Mouse (Mus musculus) lung, embryonic 16.5 days (tissue): Measurements from ENCODE around the gene Galk2. TPM values are rescaled to one million over a fixed set of nuclear protein-coding genes. Genes with fewer than 3 reads are reported as not detected.

Experiments
- ATAC-seq: fragments of 200-750 bp; cut with Nextera tagmentation; 2 replicates; pipeline ENCODE4 v1.8.0; 2017; ENCODE audit warnings: low read depth, mild to moderate bottlenecking, moderate library complexity
- H3K27ac ChIP-seq: fragments of 300-500 bp; sonication (generic); 2 replicates; pipeline ENCODE4 v1.5.1; 2014; ENCODE audit warnings: mild to moderate bottlenecking, control low read depth, low read length
- H3K27me3 ChIP-seq: fragments of 300-500 bp; sonication (generic); 2 replicates; pipeline ENCODE4 v1.6.1; 2014; ENCODE audit warnings: low read depth, low read length, mixed read lengths; ENCODE audit not compliant: control insufficient read depth, insufficient read depth
- H3K36me3 ChIP-seq: fragments of 300-500 bp; sonication (generic); 2 replicates; pipeline ENCODE4 v1.6.1; 2014; ENCODE audit warnings: low read length; ENCODE audit not compliant: control insufficient read depth, insufficient read depth
- H3K4me1 ChIP-seq: fragments of 300-500 bp; sonication (generic); replicated peaks from 2 replicates; pipeline ENCODE4 v1.6.1; 2014; ENCODE audit warnings: low read length, mixed read lengths; ENCODE audit not compliant: control insufficient read depth, insufficient read depth
- H3K4me2 ChIP-seq: fragments of 300-500 bp; sonication (generic); 2 replicates; pipeline ENCODE4 v1.6.1; 2014; ENCODE audit warnings: low read depth, low read length, control low read depth
- H3K4me3 ChIP-seq: fragments of 300-500 bp; sonication (generic); 2 replicates; pipeline ENCODE4 v1.5.1; 2014; ENCODE audit warnings: mild to moderate bottlenecking, low read length, control low read depth
- H3K9ac ChIP-seq: fragments of 300-500 bp; sonication (generic); 2 replicates; pipeline ENCODE4 v1.6.1; 2014; ENCODE audit warnings: low read length, control low read depth
- H3K9me3 ChIP-seq: fragments of 300-500 bp; sonication (generic); 2 replicates; pipeline ENCODE4 v1.6.1; 2016; ENCODE audit warnings: low read length; ENCODE audit not compliant: control insufficient read depth
- WGBS: fragments of 180-500 bp; shearing (Covaris S2); extraction: QIAGEN DNeasy Blood & Tissue Kit; methylation state at CpG from one replicate; pipeline ENCODE4 v1.1.7; 2014; 5-methylcytosine and 5-hydroxymethylcytosine counted together
- polyA plus RNA-seq: library from polyadenylated mRNA; unstranded; fragments of >200 nt; fragmentation: Nextera tagmentation; extraction: Ambion mirVana; gene quantifications from 2 replicates; pipeline ENCODE4 v1.2.1, GENCODE M21; 2015

Gene Galk2
- polyA plus RNA-seq, 1 experiment from 2014 or later = 39.3 TPM

- Histone ChIP-seq H3K9ac (no peak overlapping the region), H3K9me3 (no peaks in the 10 kb centered on the region), H3K27ac (no peak overlapping the region), H3K4me3 (no peak overlapping the region), H3K4me2 (no peak overlapping the region), H3K36me3 (peaks cover 5% of the 10 kb centered on the region; the same call in 1 of the 2 replicates), H3K27me3 (no peaks in the 10 kb centered on the region), H3K4me1 (no peaks in the 10 kb centered on the region)
- WGBS = 90% methylated on average over 2 of the region's 2 CpGs
- no peak for ATAC-seq
Measured at GRCm38 (mm10) chr2:125948195-125948594, 89.3 kb downstream of the Galk2 start.

DNA sequence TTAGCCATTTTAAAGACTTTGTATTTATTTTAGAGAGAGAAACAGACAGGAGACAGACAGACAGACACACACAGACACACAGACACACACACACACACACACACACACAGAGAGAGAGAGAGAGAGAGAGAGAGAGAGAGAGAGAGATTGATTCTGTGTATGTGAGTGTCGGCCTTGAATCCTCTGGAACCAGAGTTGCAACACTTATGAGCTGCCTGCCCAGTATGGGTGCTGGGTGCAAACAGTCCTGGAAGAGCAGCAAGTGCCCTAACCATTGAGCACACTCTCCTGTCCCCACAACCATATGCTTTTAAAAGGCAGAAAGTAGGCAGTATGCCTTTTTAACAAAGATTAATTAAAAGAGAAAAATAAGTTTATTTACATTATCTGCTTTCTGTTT, 109.9 kb downstream of the Galk2 start:
- ATAC-seq = no peak
- 79% methylated on average over 1 of the region's 1 CpGs for WGBS
- Histone ChIP-seq H3K4me3 (no peak overlapping the region), H3K4me1 (no peaks in the 10 kb centered on the region; the same call in 1 of the 2 replicates), H3K36me3 (no peaks in the 10 kb centered on the region), H3K27ac (no peak overlapping the region), H3K9ac (no peak overlapping the region), H3K4me2 (no peak overlapping the region), H3K9me3 (no peaks in the 10 kb centered on the region), H3K27me3 (no peaks in the 10 kb centered on the region)

GRCm38 (mm10) chr2:125973207-125973606, 114.3 kb downstream of the Galk2 start:
- no peak overlapping the region for H3K27ac ChIP-seq
- no peak overlapping the region for H3K9ac ChIP-seq
- peaks cover 4% of the 10 kb centered on the region; the same call in 1 of the 2 replicates for H3K4me1 ChIP-seq
- H3K9me3 ChIP-seq = no peaks in the 10 kb centered on the region
- H3K36me3 ChIP-seq = no peaks in the 10 kb centered on the region
- WGBS = 23% methylated on average over 6 of the region's 6 CpGs
- no peak overlapping the region for H3K4me2 ChIP-seq
- H3K4me3 ChIP-seq = no peak overlapping the region
- no peaks in the 10 kb centered on the region for H3K27me3 ChIP-seq
- peak; percentile 42; the same call in 1 of the 2 replicates for ATAC-seq

DNA sequence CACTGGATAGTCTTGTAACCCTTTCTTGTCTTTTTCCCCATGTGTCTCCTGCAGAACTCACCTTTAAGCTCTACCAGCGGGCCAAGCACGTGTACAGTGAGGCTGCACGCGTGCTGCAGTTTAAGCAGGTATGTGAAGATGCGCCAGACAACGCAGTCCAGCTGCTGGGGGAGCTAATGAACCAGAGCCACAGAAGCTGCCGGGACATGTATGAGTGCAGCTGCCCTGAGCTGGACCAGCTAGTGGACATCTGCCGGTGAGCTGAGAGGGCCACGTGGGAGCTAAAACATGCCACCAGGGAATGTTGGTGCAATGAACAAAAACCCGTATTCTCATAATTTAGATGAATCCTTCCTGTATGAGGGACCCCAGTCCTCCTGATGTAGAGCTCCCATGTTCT, 116.3 kb downstream of the Galk2 start:
- H3K4me2 ChIP-seq = no peak overlapping the region
- peaks cover 4% of the 10 kb centered on the region; the same call in 1 of the 2 replicates for H3K4me1 ChIP-seq
- H3K9me3 ChIP-seq = no peaks in the 10 kb centered on the region
- H3K27me3 ChIP-seq = no peaks in the 10 kb centered on the region
- ATAC-seq = no peak
- H3K27ac ChIP-seq = no peak overlapping the region
- no peaks in the 10 kb centered on the region for H3K36me3 ChIP-seq
- H3K9ac ChIP-seq = no peak overlapping the region
- 91% methylated on average over 10 of the region's 10 CpGs for WGBS
- H3K4me3 ChIP-seq = no peak overlapping the region

DNA sequence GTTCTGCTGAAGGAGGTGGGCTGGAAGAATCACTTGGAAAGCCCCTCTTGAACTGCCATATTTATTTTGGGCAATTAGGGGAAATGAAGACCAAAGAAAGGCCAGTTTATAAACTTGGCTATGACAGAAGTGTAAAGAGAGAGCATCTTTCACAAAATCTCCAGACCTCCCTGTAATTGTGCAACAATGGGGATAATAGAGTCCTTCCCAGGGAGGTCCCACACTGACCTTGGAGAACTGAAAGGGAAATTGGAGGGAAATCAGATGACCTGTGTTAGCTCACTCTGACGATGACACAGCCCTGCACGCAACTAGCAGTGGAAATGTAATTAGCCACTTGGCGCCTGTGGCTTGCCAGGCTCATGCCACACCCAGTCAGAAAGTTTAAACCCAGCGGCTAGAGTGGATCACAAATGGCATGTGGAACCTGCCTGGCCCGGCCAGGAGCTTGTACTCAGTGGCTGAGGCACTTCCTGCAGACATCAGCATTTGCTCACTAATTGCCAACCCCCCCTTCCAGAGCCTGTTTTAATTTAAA, 117.0 kb downstream of the Galk2 start:
- Histone ChIP-seq H3K9me3 (no peaks in the 10 kb centered on the region), H3K9ac (no peak overlapping the region), H3K4me1 (peaks cover 4% of the 10 kb centered on the region; the same call in 1 of the 2 replicates), H3K4me2 (no peak overlapping the region), H3K27me3 (no peaks in the 10 kb centered on the region), H3K27ac (no peak overlapping the region), H3K4me3 (no peak overlapping the region), H3K36me3 (no peaks in the 10 kb centered on the region)
- peak; percentile 36 for ATAC-seq
- 57% methylated on average over 5 of the region's 5 CpGs for WGBS

GRCm38 (mm10) chr2:126002291-126002690, 143.4 kb downstream of the Galk2 start:
- Histone ChIP-seq H3K9ac (no peak overlapping the region), H3K4me2 (no peak overlapping the region), H3K27ac (no peak overlapping the region), H3K4me3 (no peak overlapping the region), H3K4me1 (no peaks in the 10 kb centered on the region), H3K36me3 (no peaks in the 10 kb centered on the region), H3K9me3 (no peaks in the 10 kb centered on the region), H3K27me3 (no peaks in the 10 kb centered on the region)
- WGBS = 53% methylated on average over 5 of the region's 5 CpGs
- no peak for ATAC-seq

GRCm38 (mm10) chr2:126006088-126006487, 147.2 kb downstream of the Galk2 start:
- no peaks in the 10 kb centered on the region for H3K27me3 ChIP-seq
- H3K4me1 ChIP-seq = no peaks in the 10 kb centered on the region
- H3K36me3 ChIP-seq = no peaks in the 10 kb centered on the region
- H3K4me3 ChIP-seq = no peak overlapping the region
- WGBS = 31% methylated on average over 3 of the region's 3 CpGs
- H3K4me2 ChIP-seq = no peak overlapping the region
- H3K27ac ChIP-seq = no peak overlapping the region
- no peak overlapping the region for H3K9ac ChIP-seq
- H3K9me3 ChIP-seq = no peaks in the 10 kb centered on the region
- peak; percentile 59; the same call in 1 of the 2 replicates for ATAC-seq

DNA sequence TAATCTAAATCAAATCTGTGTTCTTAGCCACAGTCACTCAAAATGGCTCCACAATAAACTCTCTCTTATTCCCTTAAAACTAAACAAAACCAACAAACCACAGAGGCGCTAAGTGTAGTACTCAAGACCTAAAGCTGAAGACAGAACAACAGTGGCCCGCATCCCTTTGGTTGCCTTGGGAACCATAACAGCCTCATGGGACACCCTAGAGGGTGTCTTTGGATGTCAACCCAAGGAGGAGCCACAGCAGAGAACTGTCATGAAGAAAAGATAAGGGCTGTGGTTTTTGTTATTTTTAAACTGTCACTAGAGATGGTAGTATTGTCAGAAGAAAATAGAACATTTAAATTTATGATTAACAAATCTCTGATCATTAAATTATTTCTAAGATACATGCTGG, 147.8 kb downstream of the Galk2 start:
- WGBS = 60% methylated on average over 2 of the region's 2 CpGs
- no peak for ATAC-seq

DNA sequence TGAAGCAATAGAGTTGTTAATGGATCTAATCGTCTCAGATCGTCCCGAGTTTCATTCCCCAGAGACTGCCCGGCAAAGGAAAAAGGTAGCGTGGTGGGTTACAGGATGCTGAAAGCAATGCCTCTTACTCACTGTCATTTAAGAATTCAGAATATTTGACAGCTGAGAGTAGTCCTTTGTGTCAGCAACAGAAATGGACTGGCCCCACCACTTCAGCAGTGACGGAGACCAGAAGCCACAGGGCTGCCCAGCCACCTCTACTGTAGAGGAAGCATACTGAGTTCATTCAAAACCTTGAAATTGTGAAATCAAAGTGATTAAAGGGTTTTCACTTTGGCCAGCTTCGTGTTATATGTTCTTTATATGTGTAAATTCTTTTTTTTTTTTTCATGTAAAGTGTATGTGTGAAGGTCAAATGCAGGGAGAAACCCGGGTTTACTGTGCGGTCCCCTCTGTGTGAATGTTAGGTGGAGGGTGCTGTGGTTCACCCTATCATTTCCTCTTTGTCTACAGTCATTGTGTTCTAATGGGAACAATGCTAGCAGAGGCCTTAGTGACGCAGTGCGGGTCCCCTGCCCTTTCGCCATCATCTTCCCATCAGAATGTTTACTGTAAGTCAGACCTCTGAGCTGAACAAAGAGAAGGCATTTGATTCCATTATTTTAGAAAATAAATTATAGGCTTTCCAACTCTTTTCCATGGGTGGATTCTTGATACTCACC, 156.2 kb downstream of the Galk2 start:
- ATAC-seq = no peak
- Histone ChIP-seq H3K27ac (no peak overlapping the region), H3K4me1 (no peaks in the 10 kb centered on the region), H3K9me3 (no peaks in the 10 kb centered on the region), H3K4me2 (no peak overlapping the region), H3K36me3 (no peaks in the 10 kb centered on the region), H3K27me3 (no peaks in the 10 kb centered on the region), H3K4me3 (no peak overlapping the region), H3K9ac (no peak overlapping the region)
- 54% methylated on average over 12 of the region's 12 CpGs for WGBS

More for the DNA sequence above, 147.8 kb downstream of the Galk2 start:
- Histone ChIP-seq H3K9me3 (no peaks in the 10 kb centered on the region), H3K4me3 (no peak overlapping the region), H3K36me3 (no peaks in the 10 kb centered on the region), H3K27me3 (no peaks in the 10 kb centered on the region), H3K4me1 (no peaks in the 10 kb centered on the region), H3K27ac (no peak overlapping the region), H3K9ac (no peak overlapping the region), H3K4me2 (no peak overlapping the region)
